Comparison of ENCODE assay signal across 11 mouse cellular contexts in the genomic region with DNA sequence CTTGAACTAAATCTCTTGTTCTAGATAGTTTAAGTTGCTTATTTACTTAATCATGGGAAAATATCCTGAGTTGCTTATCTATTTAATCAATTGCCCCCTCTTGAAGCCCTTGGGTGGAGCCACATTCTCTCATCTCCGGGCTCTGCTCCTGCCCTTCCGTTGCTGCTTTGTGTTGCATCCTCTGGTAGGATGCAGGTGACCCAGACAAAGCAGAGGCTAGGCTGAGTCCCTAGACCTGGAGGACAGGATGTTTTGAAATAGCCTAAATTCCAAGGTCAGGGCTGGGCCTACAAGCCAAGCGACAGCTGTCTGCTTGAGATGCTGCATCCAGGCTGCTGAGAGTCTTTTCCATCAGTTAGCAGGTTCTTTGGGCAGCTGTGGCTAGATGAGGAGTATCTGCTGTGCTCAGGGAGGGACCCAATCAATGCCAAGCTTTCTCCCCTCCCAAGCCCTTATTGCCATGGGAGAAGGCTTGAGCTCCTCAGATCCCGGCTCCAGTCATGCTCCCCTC. TPM values are rescaled to one million over a fixed set of nuclear protein-coding genes. Genes with fewer than 3 reads are reported as not detected.
DNase-seq lines count a peak whose midpoint lies in the region; ATAC-seq and TF ChIP-seq lines count a peak whose summit lies in the region.
"Had no signal": no experiment of that assay in that cellular context is flagged by ENCODE, and none has a peak within 500 bp of the region (broad histone marks: within the 10 kb centered on the region; RNA-seq: fewer than 3 reads in every experiment).

No protein-coding gene starts in this region.

- no peak overlapping the region for H3K4me3 ChIP-seq in cerebellum, adult 2 months (replicated peaks; ENCODE audit: insufficient read depth, low read depth, low read length)
- no peak overlapping the region for H3K4me3 ChIP-seq in hindbrain, embryonic 11.5 days (ENCODE audit: low read depth, low read length)
- no peak overlapping the region for H3K4me3 ChIP-seq in hindbrain, embryonic 14.5 days (replicated peaks; ENCODE audit: low read length)
- peak overlapping the region; percentile 77 for H3K4me3 ChIP-seq in E14TG2a.4 (replicated peaks; ENCODE audit: low read length)
- no peak overlapping the region for H3K4me3 ChIP-seq in hindbrain, embryonic 16.5 days (ENCODE audit: low read length)

- no peak for DNase-seq in cerebellum, adult 2 months
- DNase-seq in cerebellum, adult 8-10 months = no peak
- DNase-seq in hindbrain, embryonic 11.5 days (ENCODE audit: low spot score) = no peak
- DNase-seq in hindbrain, embryonic 14.5 days (ENCODE audit: low spot score) = no peak
- DNase-seq in spleen, adult 18-20 months = no peak
- DNase-seq in gastrocnemius, postnatal 25 days = no peak
- DNase-seq: adrenal gland, postnatal 36 days had no signal

- no peak for TF ChIP-seq CTCF in cerebellum, adult 2 months (IDR thresholded peaks at IDR 0.05; ENCODE audit: borderline replicate concordance, insufficient read depth, low read depth, low read length)
- no peak for TF ChIP-seq CTCF in E14TG2a.4 (conservative IDR thresholded peaks at IDR 0.05; ENCODE audit: low read length)

- ATAC-seq in hindbrain, embryonic 11.5 days (ENCODE audit: low FRiP score) = no peak
- ATAC-seq in hindbrain, embryonic 14.5 days (ENCODE audit: low FRiP score) = no peak
- ATAC-seq in hindbrain, embryonic 16.5 days = no peak

- H3K27me3 ChIP-seq in cerebellum, adult 2 months (ENCODE audit: control insufficient read depth, insufficient read depth, low read length) = no peaks in the 10 kb centered on the region
- no peaks in the 10 kb centered on the region for H3K27me3 ChIP-seq in hindbrain, embryonic 11.5 days (ENCODE audit: control insufficient read depth, insufficient read depth, low read length)
- no peaks in the 10 kb centered on the region for H3K27me3 ChIP-seq in hindbrain, embryonic 14.5 days (ENCODE audit: control insufficient read depth, insufficient read depth, low read length)
- H3K27me3 ChIP-seq in E14TG2a.4 (ENCODE audit: insufficient read depth, low read length) = no peaks in the 10 kb centered on the region
- H3K27me3 ChIP-seq in hindbrain, embryonic 16.5 days (replicated peaks; ENCODE audit: control insufficient read depth, insufficient read depth, low read length) = no peaks in the 10 kb centered on the region

- no peak overlapping the region for H3K4me2 ChIP-seq in hindbrain, embryonic 11.5 days (replicated peaks; ENCODE audit: low read depth, low read length)
- no peak overlapping the region for H3K4me2 ChIP-seq in hindbrain, embryonic 14.5 days (replicated peaks)
- H3K4me2 ChIP-seq in hindbrain, embryonic 16.5 days (ENCODE audit: low read length) = no peak overlapping the region

- H3K9ac ChIP-seq in hindbrain, embryonic 11.5 days (ENCODE audit: low read depth, low read length) = no peak overlapping the region
- H3K9ac ChIP-seq in hindbrain, embryonic 14.5 days = no peak overlapping the region
- H3K9ac ChIP-seq in hindbrain, embryonic 16.5 days (ENCODE audit: low read depth, low read length) = no peak overlapping the region

- peak overlapping the region; percentile 35 for H3K27ac ChIP-seq in cerebellum, adult 2 months (ENCODE audit: insufficient read depth, low read length)
- H3K27ac ChIP-seq in hindbrain, embryonic 11.5 days (ENCODE audit: low read depth, low read length) = 0 out of 2 replicates have a peak overlapping the region, but pooled peaks have one; percentile 4
- H3K27ac ChIP-seq in hindbrain, embryonic 14.5 days = no peak overlapping the region
- peak overlapping the region; percentile 14; the same call in 1 of the 2 replicates for H3K27ac ChIP-seq in hindbrain, embryonic 16.5 days (ENCODE audit: low read depth, low read length)

- TF ChIP-seq POLR2A in cerebellum, adult 2 months (IDR thresholded peaks at IDR 0.05; ENCODE audit: borderline replicate concordance, insufficient read depth, low read length) = no peak

- WGBS in cerebellum, adult 2 months = 75% methylated on average over 4 of the region's 4 CpGs
- WGBS in hindbrain, embryonic 11.5 days = 83% methylated on average over 4 of the region's 4 CpGs
- WGBS in hindbrain, embryonic 14.5 days = 88% methylated on average over 4 of the region's 4 CpGs
- WGBS in hindbrain, embryonic 16.5 days = 83% methylated on average over 4 of the region's 4 CpGs

- peaks cover 9% of the 10 kb centered on the region; the same call in 1 of the 2 replicates for H3K36me3 ChIP-seq in hindbrain, embryonic 11.5 days (ENCODE audit: control insufficient read depth, insufficient read depth, low read length)
- H3K36me3 ChIP-seq in hindbrain, embryonic 14.5 days (replicated peaks; ENCODE audit: control insufficient read depth, insufficient read depth) = peaks cover 70% of the 10 kb centered on the region
- no peaks in the 10 kb centered on the region for H3K36me3 ChIP-seq in E14TG2a.4 (ENCODE audit: insufficient read depth, low read length)
- peaks cover 25% of the 10 kb centered on the region for H3K36me3 ChIP-seq in hindbrain, embryonic 16.5 days (ENCODE audit: control insufficient read depth, insufficient read depth, low read length)

- peaks cover 58% of the 10 kb centered on the region for H3K4me1 ChIP-seq in cerebellum, adult 2 months (ENCODE audit: control insufficient read depth, insufficient read depth, low read length)
- H3K4me1 ChIP-seq in hindbrain, embryonic 11.5 days (replicated peaks; ENCODE audit: control insufficient read depth, insufficient read depth, low read length) = no peaks in the 10 kb centered on the region; the same call in 1 of the 2 replicates
- peaks cover 14% of the 10 kb centered on the region for H3K4me1 ChIP-seq in hindbrain, embryonic 14.5 days (replicated peaks; ENCODE audit: control insufficient read depth, insufficient read depth, low read length)
- H3K4me1 ChIP-seq in E14TG2a.4 (replicated peaks; ENCODE audit: low read depth, low read length) = peaks cover 85% of the 10 kb centered on the region
- H3K4me1 ChIP-seq in hindbrain, embryonic 16.5 days (ENCODE audit: control insufficient read depth, insufficient read depth, low read depth, low read length) = peaks cover 25% of the 10 kb centered on the region

- H3K9me3 ChIP-seq in hindbrain, embryonic 11.5 days (ENCODE audit: control insufficient read depth, low read length) = no peaks in the 10 kb centered on the region
- H3K9me3 ChIP-seq in hindbrain, embryonic 14.5 days (ENCODE audit: control insufficient read depth, low read length) = no peaks in the 10 kb centered on the region
- H3K9me3 ChIP-seq in E14TG2a.4 (ENCODE audit: low read length) = no peaks in the 10 kb centered on the region
- H3K9me3 ChIP-seq in hindbrain, embryonic 16.5 days (ENCODE audit: control insufficient read depth, low read length) = no peaks in the 10 kb centered on the region

RNA-seq across cellular contexts. Expression of a gene that starts 9.0 kb away (rescaled TPM):
- 23.1 and 24.6 TPM in 2 replicates for polyA plus RNA-seq in cerebellum, adult 2 months (2012; rRNA removed)
- polyA plus RNA-seq in hindbrain, embryonic 11.5 days (2014; fragmentation: Nextera tagmentation; extraction: Ambion mirVana) = 26.5 and 28.1 TPM in 2 replicates
- 27.5 and 31.2 TPM in 2 replicates for polyA plus RNA-seq in hindbrain, embryonic 14.5 days (2014; fragmentation: Nextera tagmentation; extraction: Ambion mirVana)
- 28.3 and 31.5 TPM in 2 replicates for polyA plus RNA-seq in hindbrain, embryonic 16.5 days (2015; fragmentation: Nextera tagmentation; extraction: Ambion mirVana)
- 10 to 100 TPM; 10.3 to 11.8 TPM for total RNA-seq in gastrocnemius, postnatal 25 days (2021)

RNA-seq across cellular contexts. Expression of a gene that starts 38.8 kb away (rescaled TPM):
- 23.6 and 23.9 TPM in 2 replicates for polyA plus RNA-seq in cerebellum, adult 2 months (2012; rRNA removed)
- 8.4 and 11.6 TPM in 2 replicates for polyA plus RNA-seq in hindbrain, embryonic 11.5 days (2014; fragmentation: Nextera tagmentation; extraction: Ambion mirVana)
- 12.3 and 13.1 TPM in 2 replicates for polyA plus RNA-seq in hindbrain, embryonic 14.5 days (2014; fragmentation: Nextera tagmentation; extraction: Ambion mirVana)
- polyA plus RNA-seq in hindbrain, embryonic 16.5 days (2015; fragmentation: Nextera tagmentation; extraction: Ambion mirVana) = 10.0 and 13.0 TPM in 2 replicates
- total RNA-seq in gastrocnemius, postnatal 25 days (2021) = 1 to 10 TPM; 3.3 to 3.8 TPM

RNA-seq across cellular contexts. Expression of a gene that starts 46.7 kb away (rescaled TPM):
- not detected in 2 replicates for polyA plus RNA-seq in cerebellum, adult 2 months (2012; rRNA removed)
- not detected in 2 replicates for polyA plus RNA-seq in hindbrain, embryonic 11.5 days (2014; fragmentation: Nextera tagmentation; extraction: Ambion mirVana)
- not detected in 2 replicates for polyA plus RNA-seq in hindbrain, embryonic 14.5 days (2014; fragmentation: Nextera tagmentation; extraction: Ambion mirVana)
- not detected in 2 replicates for polyA plus RNA-seq in hindbrain, embryonic 16.5 days (2015; fragmentation: Nextera tagmentation; extraction: Ambion mirVana)
- not detected for total RNA-seq in gastrocnemius, postnatal 25 days (2021)
- total RNA-seq: adrenal gland, postnatal 36 days; left cerebral cortex, postnatal 14 days; midbrain, postnatal 0 days had no signal
- polyA plus RNA-seq: midbrain, postnatal 0 days had no signal
